Mouse (Mus musculus) MEL (cell line): ENCODE measurements around the gene Actg1. TPM values are rescaled to one million over a fixed set of nuclear protein-coding genes. Genes with fewer than 3 reads are reported as not detected.
A peak's percentile ranks its signal among the peaks of the same experiment; 100 is the strongest.

ENCODE experiments used
- DNase-seq: peaks from one replicate; pipeline ENCODE4 v3.0.0; 2011; ENCODE audit warnings: low read depth, low spot score
- H3K27ac ChIP-seq: 2 replicates; pipeline ENCODE4 v1.5.1; 2012; ENCODE audit warnings: low read depth, mild to moderate bottlenecking, control low read depth, low read length, moderate library complexity; ENCODE audit not compliant: control insufficient read depth
- H3K27me3 ChIP-seq, 2 experiments: fragments of 150-350 bp in 1 of 2; sonication (generic) in 1 of 2; 2 replicates each; pipeline ENCODE4 v1.6.1; 2012; ENCODE audit warnings: low read length in 2 of 2, mild to moderate bottlenecking in 2 of 2, improper control_type of control experiment in 1 of 2, moderate library complexity in 1 of 2; ENCODE audit not compliant: insufficient read depth in 2 of 2, control insufficient read depth in 1 of 2
- H3K36me3 ChIP-seq, 2 experiments: 2 replicates each; pipeline ENCODE4 v1.6.1; 2012 to 2014; ENCODE audit warnings: low read length in 2 of 2, improper control_type of control experiment in 1 of 2, inconsistent platforms in 1 of 2, mild to moderate bottlenecking in 1 of 2; ENCODE audit not compliant: insufficient read depth in 2 of 2, control insufficient read depth in 1 of 2
- H3K4me1 ChIP-seq, 2 experiments: fragments of 150-350 bp in 1 of 2; sonication (generic) in 1 of 2; 2 replicates each; pipeline ENCODE4 v1.6.1; 2012; ENCODE audit warnings: low read length in 2 of 2, improper control_type of control experiment in 1 of 2, mild to moderate bottlenecking in 1 of 2; ENCODE audit not compliant: insufficient read depth in 2 of 2, control insufficient read depth in 1 of 2
- H3K4me3 ChIP-seq, 2 experiments: fragments of 150-350 bp in 1 of 2; sonication (generic) in 1 of 2; 2 replicates each; pipeline ENCODE4 v1.5.1; 2012; ENCODE audit warnings: low read depth in 2 of 2, low read length in 2 of 2, mild to moderate bottlenecking in 2 of 2, moderate library complexity in 2 of 2, control low read depth in 1 of 2, improper control_type of control experiment in 1 of 2; ENCODE audit not compliant: control insufficient read depth in 1 of 2, insufficient read depth in 1 of 2
- H3K79me2 ChIP-seq: 2 replicates; pipeline ENCODE4 v1.6.1; 2012; ENCODE audit warnings: mild to moderate bottlenecking, low read length, moderate library complexity; ENCODE audit not compliant: control insufficient read depth, poor library complexity, insufficient read depth
- H3K9ac ChIP-seq: 2 replicates; pipeline ENCODE4 v1.6.1; 2012; ENCODE audit warnings: low read depth, mild to moderate bottlenecking, control low read depth, low read length, moderate library complexity; ENCODE audit not compliant: control insufficient read depth, poor library complexity, severe bottlenecking
- H3K9me3 ChIP-seq: fragments of 150-350 bp; sonication (generic); replicated peaks from 2 replicates; pipeline ENCODE4 v1.6.1; 2012; ENCODE audit warnings: mild to moderate bottlenecking, low read length, improper control_type of control experiment, moderate library complexity; ENCODE audit not compliant: insufficient read depth
- ELF1 ChIP-seq: IDR thresholded peaks from 2 replicates; pipeline ENCODE4 v1.6.1; 2014; ENCODE audit warnings: low read depth, mild to moderate bottlenecking, inconsistent platforms, low read length, improper control_type of control experiment, moderate library complexity
- EP300 ChIP-seq, 2 experiments: IDR thresholded peaks; 2 replicates each; pipeline ENCODE4 v1.6.1; 2011; ENCODE audit warnings: improper control_type of control experiment in 2 of 2, low read length in 2 of 2, low read depth in 1 of 2, mild to moderate bottlenecking in 1 of 2
- ETS1 ChIP-seq: IDR thresholded peaks from 2 replicates; pipeline ENCODE4 v1.6.1; 2012; ENCODE audit warnings: low read depth, mild to moderate bottlenecking, inconsistent platforms, low read length, improper control_type of control experiment, moderate library complexity
- GATA1 ChIP-seq: IDR thresholded peaks from 2 replicates; pipeline ENCODE4 v1.6.1; 2011; ENCODE audit warnings: low read depth, low read length, improper control_type of control experiment
- HCFC1 ChIP-seq: IDR thresholded peaks from 2 replicates; pipeline ENCODE4 v1.6.1; 2012; ENCODE audit warnings: low read depth, mild to moderate bottlenecking, inconsistent platforms, low read length, improper control_type of control experiment, moderate library complexity
- JUND ChIP-seq: IDR thresholded peaks from 2 replicates; pipeline ENCODE4 v1.6.1; 2011; ENCODE audit warnings: low read depth, mild to moderate bottlenecking, improper control_type of control experiment, low read length
- MAFK ChIP-seq: IDR thresholded peaks from 2 replicates; pipeline ENCODE4 v1.6.1; 2011; ENCODE audit warnings: low read depth, mild to moderate bottlenecking, low read length, improper control_type of control experiment, borderline replicate concordance
- MAZ ChIP-seq: IDR thresholded peaks from 2 replicates; pipeline ENCODE4 v1.6.1; 2012; ENCODE audit warnings: low read depth, mild to moderate bottlenecking, inconsistent platforms, low read length, improper control_type of control experiment
- MEF2A ChIP-seq: IDR thresholded peaks from 2 replicates; pipeline ENCODE4 v1.6.1; 2014; ENCODE audit warnings: low read depth, mild to moderate bottlenecking, inconsistent platforms, low read length, improper control_type of control experiment; ENCODE audit not compliant: poor library complexity, insufficient replicate concordance, severe bottlenecking; ENCODE audit errors: extremely low read depth
- MXI1 ChIP-seq: IDR thresholded peaks from 2 replicates; pipeline ENCODE4 v1.6.1; 2011; ENCODE audit warnings: mild to moderate bottlenecking, low read depth, low read length, improper control_type of control experiment
- NELFE ChIP-seq: IDR thresholded peaks from 2 replicates; pipeline ENCODE4 v1.6.1; 2011; ENCODE audit warnings: low read depth, low read length, improper control_type of control experiment
- POLR2AphosphoS5 ChIP-seq: IDR thresholded peaks from 2 replicates; pipeline ENCODE4 v1.6.1; 2012; ENCODE audit warnings: low read depth, borderline replicate concordance, mild to moderate bottlenecking, inconsistent platforms, low read length, moderate library complexity, mixed read lengths
- RCOR1 ChIP-seq: IDR thresholded peaks from 2 replicates; pipeline ENCODE4 v1.6.1; 2012; ENCODE audit warnings: low read depth, mild to moderate bottlenecking, inconsistent platforms, low read length, improper control_type of control experiment
- SMC3 ChIP-seq: IDR thresholded peaks from 2 replicates; pipeline ENCODE4 v1.6.1; 2011; ENCODE audit warnings: low read depth, low read length, improper control_type of control experiment
- TAL1 ChIP-seq: IDR thresholded peaks from 2 replicates; pipeline ENCODE4 v1.6.1; 2012; ENCODE audit warnings: mild to moderate bottlenecking, inconsistent platforms, low read length, moderate library complexity, mixed read lengths
- TCF12 ChIP-seq: IDR thresholded peaks from 2 replicates; pipeline ENCODE4 v1.6.1; 2014; ENCODE audit warnings: low read depth, mild to moderate bottlenecking, inconsistent platforms, low read length, improper control_type of control experiment, moderate library complexity
- UBTF ChIP-seq: IDR thresholded peaks from 2 replicates; pipeline ENCODE4 v1.6.1; 2012; ENCODE audit warnings: low read depth, mild to moderate bottlenecking, inconsistent platforms, low read length, improper control_type of control experiment, moderate library complexity, borderline replicate concordance; ENCODE audit not compliant: insufficient read depth
- USF1 ChIP-seq: IDR thresholded peaks from 2 replicates; pipeline ENCODE4 v1.6.1; 2014; ENCODE audit warnings: low read depth, mild to moderate bottlenecking, inconsistent platforms, low read length, improper control_type of control experiment, moderate library complexity
- ZKSCAN1 ChIP-seq: IDR thresholded peaks from 2 replicates; pipeline ENCODE4 v1.6.1; 2012; ENCODE audit warnings: low read depth, mild to moderate bottlenecking, inconsistent platforms, low read length, improper control_type of control experiment, moderate library complexity
- ZNF384 ChIP-seq: IDR thresholded peaks from 2 replicates; pipeline ENCODE4 v1.6.1; 2012; ENCODE audit warnings: low read depth, mild to moderate bottlenecking, inconsistent platforms, low read length, improper control_type of control experiment
- polyA plus RNA-seq, 2 experiments: library from polyadenylated mRNA; stranded (reverse) in 1 of 2; unstranded in 1 of 2; fragments of >175 nt in 1 of 2; fragments of >200 nt in 1 of 2; gene quantifications; 2 replicates each; pipeline versions ENCODE4 v1.2.1 to v1.2.4; 2012; ENCODE audit warnings: low replicate concordance in 2 of 2, low read depth in 1 of 2; ENCODE audit not compliant: insufficient read length in 2 of 2, insufficient read depth in 1 of 2, missing spikeins in 1 of 2
- total RNA-seq: library from RNA; depleted of rRNA; stranded (reverse); fragments of 300-350 nt; gene quantifications from 2 replicates; pipeline ENCODE4 v1.2.3, GENCODE M21; 2012

Actg1 gene
- total and polyA plus RNA-seq, 3 experiments: 899 to 1,784 (median 1,328) TPM

- TF ChIP-seq JUND: no peak
These were observed 43.3 kb downstream of the Actg1 start (continued) for GRCm38 (mm10) chr11:120304886-120305534.

- no peak for DNase-seq
- Histone ChIP-seq H3K27ac (peak overlapping the region; percentile 18; the same call in 1 of the 2 replicates), H3K27me3 (no peaks in the 10 kb centered on the region), H3K9me3 (no peaks in the 10 kb centered on the region), H3K4me1 (peaks cover 3 to 30% of the 10 kb centered on the region in 2 experiments; a peak in 3 of 4 replicates), H3K36me3 (peaks cover 0 to 15% of the 10 kb centered on the region in 2 experiments; a peak in 2 of 4 replicates), H3K4me3 (no peak overlapping the region), H3K79me2 (no peaks in the 10 kb centered on the region; the same call in 1 of the 2 replicates), H3K9ac (peak overlapping the region; percentile 72; the same call in 1 of the 2 replicates)
- TF ChIP-seq POLR2AphosphoS5: no peak
- no peak for TF ChIP-seq HCFC1
- no peak for TF ChIP-seq MAFK
- TF ChIP-seq JUND: no peak
- TF ChIP-seq UBTF: no peak
- no peak for TF ChIP-seq MEF2A
- no peak for TF ChIP-seq ZNF384
- no peak for TF ChIP-seq NELFE
- TF ChIP-seq SMC3: no peak
- TF ChIP-seq ELF1: no peak
- no peak for TF ChIP-seq GATA1
- TF ChIP-seq ZKSCAN1: no peak
- no peak for TF ChIP-seq ETS1
- TF ChIP-seq RCOR1: no peak
- no peak for TF ChIP-seq MXI1
- TF ChIP-seq USF1: no peak
These were observed 44.0 kb downstream of the Actg1 start for GRCm38 (mm10) chr11:120304350-120304694.

GRCm38 (mm10) chr11:120303559-120304349 is 44.6 kb downstream of the Actg1 start:
- peak overlapping the region; percentile 30; the same call in 1 of the 2 replicates for H3K9ac ChIP-seq
- no peaks in the 10 kb centered on the region; the same call in 1 of the 2 replicates for H3K79me2 ChIP-seq
- H3K9me3 ChIP-seq: no peaks in the 10 kb centered on the region
- no peaks in the 10 kb centered on the region for H3K27me3 ChIP-seq
- H3K36me3 ChIP-seq: peaks cover 0 to 15% of the 10 kb centered on the region in 2 experiments; a peak in 2 of 4 replicates
- no peak overlapping the region for H3K4me3 ChIP-seq
- TF ChIP-seq TAL1 (peak; percentile 25; the same call in 1 of the 2 replicates), TCF12 (peak; percentile 60; the same call in 1 of the 2 replicates), GATA1 (peak; percentile 46; the same call in 1 of the 2 replicates), EP300 (IDR thresholded peaks at IDR 0.05; ENCODE audit: low read depth in 1 of 2, low read length in 2 of 2) (peak; percentile 27 to 69; a peak in 3 of 4 replicates), MAZ (no peak)
- no peak overlapping the region for H3K27ac ChIP-seq
- peaks cover 3 to 30% of the 10 kb centered on the region in 2 experiments; a peak in 3 of 4 replicates for H3K4me1 ChIP-seq
- peak; percentile 67 for DNase-seq
